Mouse (Mus musculus): ENCODE results near the gene Oprm1.
A peak's percentile ranks its signal among the peaks of the same experiment; 100 is the strongest.
"Not testable (repeated sequence)": the region's sequence is repeated elsewhere in the genome, so short reads cannot be mapped to it uniquely, and the experiment has no call there.

Oprm1 gene

DNA sequence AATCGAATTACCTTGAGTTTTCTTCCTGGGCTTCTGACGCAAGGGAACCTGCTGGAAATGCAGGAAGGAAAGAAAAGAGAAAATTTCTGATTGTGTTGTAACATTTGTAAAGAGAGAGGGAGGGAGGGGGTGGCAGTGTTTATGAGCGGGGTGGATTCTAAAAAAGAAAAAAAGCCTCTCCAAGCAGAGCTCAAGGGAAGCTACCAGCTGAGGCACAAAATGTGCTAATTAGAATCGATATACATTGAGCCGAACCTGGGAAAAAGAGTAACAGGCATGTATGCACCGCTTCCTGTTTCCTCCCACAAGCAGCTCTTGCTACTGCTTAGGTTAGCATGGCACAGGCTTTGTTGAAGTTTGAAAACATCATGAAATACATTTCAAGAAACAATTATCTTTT lies 221.9 kb downstream of the Oprm1 start:
- no peak for DNase-seq

DNA sequence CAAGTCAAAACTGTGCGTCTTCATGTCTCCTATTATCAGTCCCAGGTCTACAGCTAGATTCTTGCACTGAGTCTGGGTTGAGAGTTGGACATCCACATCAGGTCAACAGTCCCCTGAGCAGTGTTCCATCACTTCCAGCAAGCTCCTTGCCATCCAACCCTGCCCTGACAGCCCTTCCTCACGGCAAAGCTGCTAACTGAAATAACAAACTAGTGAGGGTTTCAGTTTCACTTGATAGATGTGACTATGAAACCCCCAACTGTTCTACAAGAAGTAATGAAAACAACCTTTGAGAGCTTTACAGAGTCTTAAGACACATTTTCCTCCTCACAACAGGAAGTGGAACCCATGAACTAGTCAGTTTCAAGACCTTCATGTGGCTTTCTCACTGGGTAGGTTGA lies 224.4 kb downstream of the Oprm1 start:
- peak; percentile 9 to 36 for DNase-seq

DNA sequence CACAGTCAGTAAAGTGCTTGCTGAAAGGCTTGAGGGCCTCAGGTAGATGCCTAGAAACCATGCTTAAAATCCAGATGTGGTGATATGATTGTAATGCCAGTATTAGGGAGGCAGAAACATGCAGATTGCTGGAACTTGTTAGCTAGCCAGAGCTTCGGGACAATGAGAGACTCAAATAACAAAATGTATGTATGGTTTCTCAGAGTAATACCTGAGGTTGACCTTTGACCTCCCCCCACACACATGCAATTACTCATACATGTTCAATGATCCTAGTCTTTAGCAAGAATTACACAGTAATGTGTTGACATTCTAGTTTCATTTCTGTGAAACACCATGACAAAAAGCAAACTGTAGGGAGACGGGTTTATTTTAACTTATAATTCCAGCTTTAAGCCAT lies 225.1 kb downstream of the Oprm1 start:
- DNase-seq, result no peak

- no peak for DNase-seq
Observed at GRCm38 (mm10) chr10:6986246-6986645, 227.9 kb downstream of the Oprm1 start.

DNA sequence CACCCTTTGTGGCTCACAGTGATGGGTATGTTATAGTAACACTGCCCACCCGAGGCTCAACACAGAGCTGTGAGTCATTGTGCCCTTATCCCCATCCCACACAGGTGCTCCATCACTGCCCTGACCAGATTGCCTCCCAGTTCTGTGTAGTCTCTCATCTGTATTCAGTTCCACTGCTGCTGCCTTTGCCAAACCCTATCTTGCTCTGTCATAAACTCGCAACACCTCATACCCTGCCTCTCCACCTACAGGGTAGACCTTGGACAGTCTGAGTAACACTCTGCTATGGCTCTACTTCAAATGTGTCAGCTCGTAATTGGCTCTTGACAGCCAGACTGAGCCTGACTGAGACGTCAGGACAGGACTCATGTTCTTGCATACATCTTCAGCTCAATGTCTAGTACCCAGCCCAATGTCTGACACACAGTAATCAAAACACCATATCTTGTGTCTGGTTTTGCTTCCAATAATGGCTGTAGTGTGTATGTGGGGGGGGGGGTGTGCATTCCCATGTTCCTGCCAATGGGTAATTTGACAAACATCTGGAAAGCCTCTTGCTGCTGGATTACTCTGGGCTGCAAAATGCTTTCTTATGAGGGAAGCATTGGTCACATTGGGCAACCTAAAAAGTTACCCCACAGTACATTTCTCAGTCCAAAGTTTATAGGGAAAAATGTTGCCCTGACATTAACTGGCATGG lies 229.2 kb downstream of the Oprm1 start:
- no peak for DNase-seq

- no peak for DNase-seq
Observed at GRCm38 (mm10) chr10:6988555-6988954, 230.2 kb downstream of the Oprm1 start.

GRCm38 (mm10) chr10:6996895-6997294 lies 238.6 kb downstream of the Oprm1 start:
- DNase-seq, result no peak

- no peak for DNase-seq
Observed at GRCm38 (mm10) chr10:6998576-6999250, 240.4 kb downstream of the Oprm1 start.

GRCm38 (mm10) chr10:6999355-6999754 lies 241.0 kb downstream of the Oprm1 start:
- DNase-seq, result no peak

- DNase-seq, result not testable (repeated sequence)
Observed at GRCm38 (mm10) chr10:7003898-7004297, 245.6 kb downstream of the Oprm1 start.

DNA sequence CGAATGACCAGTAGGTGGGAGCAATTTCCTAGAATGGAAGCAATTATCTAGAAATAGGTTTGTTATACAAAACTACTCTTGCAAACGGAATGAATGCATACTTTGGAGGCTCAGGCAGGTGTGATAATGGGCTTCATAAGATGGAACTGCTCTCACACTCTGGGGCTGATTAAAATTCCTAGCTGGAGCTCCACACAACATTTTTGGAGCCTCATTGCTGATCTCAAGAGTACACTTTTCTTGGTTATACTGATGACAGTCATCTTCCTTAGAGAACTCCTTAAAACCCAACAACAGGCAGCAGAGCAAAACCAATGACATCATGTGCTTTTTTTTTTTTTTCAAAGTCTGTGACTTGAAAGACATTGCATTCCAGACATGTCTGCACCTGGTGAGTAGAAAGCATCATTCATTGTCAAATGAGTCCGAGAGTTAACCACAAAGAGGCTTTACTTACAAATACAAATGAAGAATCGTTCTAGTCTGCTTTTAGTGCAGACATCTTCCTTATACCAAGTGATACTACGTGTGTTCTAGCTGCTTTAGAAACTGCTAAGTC lies 246.8 kb downstream of the Oprm1 start:
- no peak for DNase-seq

- DNase-seq, result no peak
Observed at GRCm38 (mm10) chr10:7010543-7010942, 252.2 kb downstream of the Oprm1 start.

GRCm38 (mm10) chr10:7015199-7015598 lies 256.9 kb downstream of the Oprm1 start:
- DNase-seq, result no peak

DNA sequence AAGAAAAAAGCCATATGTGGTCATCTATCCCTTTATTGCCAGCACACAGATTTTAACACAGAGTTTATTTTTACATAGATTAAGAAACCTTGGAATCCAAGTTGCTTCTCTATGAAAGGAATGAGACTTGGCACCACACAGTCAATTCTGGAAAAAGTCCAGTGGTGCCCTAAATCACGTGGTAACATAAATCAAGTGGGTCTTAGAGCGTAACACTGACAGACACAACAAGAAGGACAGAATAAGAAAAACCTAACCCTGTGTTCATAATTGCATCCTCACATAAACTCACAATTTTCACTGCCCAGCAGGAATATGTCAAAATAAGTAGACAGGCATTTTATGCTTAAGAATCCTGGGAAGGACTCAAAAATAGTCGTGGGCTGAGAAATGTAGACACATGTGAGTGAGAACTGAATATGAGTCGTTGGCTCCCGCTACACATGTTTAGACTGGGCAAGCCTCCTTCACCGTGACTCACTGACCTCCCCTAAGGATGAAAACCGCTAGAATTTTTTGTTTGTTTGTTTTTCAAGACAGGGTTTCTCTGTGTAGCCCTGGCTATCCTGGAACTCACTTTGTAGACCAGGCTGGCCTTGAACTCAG lies 261.6 kb downstream of the Oprm1 start:
- DNase-seq, result no peak

DNA sequence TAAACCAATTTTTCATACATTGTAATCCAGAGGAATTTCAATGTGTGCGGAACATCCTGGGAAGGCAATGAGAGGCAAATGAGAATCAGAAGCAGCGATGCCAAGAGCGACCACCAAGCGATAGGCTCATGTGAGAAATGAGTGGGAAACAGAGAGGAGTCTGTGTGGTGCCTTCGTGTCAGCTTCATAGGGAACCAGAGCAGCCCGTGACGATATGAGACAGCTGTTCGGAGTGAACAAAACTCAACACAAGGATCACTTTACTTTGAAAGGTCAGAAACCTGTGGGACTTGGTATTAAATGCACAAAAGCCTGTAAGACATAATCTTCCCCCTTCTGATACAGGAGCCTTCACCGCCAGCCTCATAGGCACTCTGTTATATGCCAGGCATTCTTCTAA lies 262.2 kb downstream of the Oprm1 start:
- DNase-seq, result no peak

DNA sequence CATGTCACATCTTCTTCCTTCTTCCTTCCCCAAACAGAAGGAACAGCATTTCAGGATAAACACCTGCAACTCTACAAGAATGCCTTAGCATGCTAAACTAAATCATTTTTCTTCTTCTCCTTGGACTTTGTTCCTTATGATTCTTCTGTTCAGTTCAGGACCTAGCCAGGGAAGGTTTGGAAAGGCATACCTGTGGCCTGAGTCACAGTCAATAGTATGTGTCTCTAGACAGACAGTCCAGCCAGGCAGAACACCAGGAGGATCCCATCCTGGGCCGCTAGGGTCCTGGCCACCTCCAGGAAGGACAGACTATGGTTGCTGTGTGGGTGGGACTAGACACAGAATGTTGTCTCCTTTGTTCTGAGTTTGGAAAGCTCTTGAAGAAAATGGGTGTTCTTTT lies 266.7 kb downstream of the Oprm1 start:
- no peak for DNase-seq

GRCm38 (mm10) chr10:7033459-7033858 lies 275.2 kb downstream of the Oprm1 start:
- no peak for DNase-seq

DNA sequence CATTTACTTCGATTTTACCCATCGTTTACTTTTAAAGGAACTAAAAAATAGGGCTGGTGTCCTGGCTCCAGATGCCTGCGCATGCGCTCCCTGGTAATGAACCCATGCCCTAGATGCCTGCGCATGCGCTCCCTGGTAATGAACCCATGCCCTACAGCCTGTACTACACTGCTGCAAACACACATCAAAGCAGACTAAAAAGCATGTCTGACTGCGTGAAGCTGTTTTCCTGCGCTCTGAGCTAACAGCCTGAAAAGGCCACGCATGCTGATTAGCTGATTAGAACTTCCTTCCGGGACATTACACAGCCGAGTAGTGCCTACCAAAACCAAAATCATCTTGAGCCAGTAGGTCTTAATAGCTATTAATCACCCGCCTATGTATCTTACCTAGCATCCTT lies 277.2 kb downstream of the Oprm1 start:
- no peak for DNase-seq

GRCm38 (mm10) chr10:7037194-7037593 lies 278.9 kb downstream of the Oprm1 start:
- no peak for DNase-seq

GRCm38 (mm10) chr10:7041032-7041431 lies 282.7 kb downstream of the Oprm1 start:
- DNase-seq, result no peak

DNA sequence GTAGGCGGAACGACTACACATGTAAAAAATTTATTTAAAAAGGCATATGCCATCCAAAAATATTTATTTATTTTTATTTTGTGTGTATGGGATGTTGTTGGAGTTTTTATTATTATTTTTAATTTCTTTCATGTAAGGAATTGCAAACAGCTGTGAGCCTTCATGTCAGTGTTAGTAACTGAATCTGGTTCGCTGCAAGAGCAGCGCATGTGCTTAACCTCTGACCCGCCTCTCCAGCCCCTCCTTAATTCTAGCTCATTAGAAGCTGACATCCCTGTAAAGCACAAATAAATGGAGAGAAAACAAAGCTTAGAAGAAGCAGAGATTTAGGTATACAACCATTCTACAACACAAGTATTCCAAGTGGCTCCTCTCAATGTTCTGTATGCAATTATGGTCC lies 285.6 kb downstream of the Oprm1 start:
- no peak for DNase-seq

DNA sequence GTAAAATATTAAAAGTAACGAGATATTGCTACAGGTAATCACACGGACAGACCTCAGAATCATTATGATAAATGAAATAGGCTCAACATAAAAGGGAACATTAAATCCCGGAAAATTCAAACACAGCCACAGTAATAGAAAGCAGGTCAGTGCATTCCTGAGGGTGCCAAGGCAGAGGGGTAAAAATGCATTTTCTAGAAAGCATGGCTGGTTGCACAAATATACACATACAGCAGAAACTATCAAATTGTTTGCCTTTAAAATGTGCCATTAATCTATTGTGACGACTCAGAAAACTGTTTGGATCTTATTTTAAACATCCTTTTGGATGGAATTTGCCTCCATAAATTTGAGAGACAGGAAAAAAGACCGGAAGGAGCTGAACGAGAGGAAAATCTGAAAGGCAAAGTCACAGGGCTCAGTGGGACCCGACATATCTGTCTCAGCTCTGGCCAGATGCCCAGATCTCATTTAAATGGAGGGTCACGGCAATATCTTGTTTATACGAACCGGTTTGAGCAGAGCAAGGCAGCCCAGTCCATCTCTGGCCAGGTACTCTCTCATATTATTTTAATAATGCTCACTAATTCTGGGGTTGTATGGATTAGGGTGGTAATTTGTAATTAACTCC lies 289.1 kb downstream of the Oprm1 start:
- DNase-seq, result no peak

DNA sequence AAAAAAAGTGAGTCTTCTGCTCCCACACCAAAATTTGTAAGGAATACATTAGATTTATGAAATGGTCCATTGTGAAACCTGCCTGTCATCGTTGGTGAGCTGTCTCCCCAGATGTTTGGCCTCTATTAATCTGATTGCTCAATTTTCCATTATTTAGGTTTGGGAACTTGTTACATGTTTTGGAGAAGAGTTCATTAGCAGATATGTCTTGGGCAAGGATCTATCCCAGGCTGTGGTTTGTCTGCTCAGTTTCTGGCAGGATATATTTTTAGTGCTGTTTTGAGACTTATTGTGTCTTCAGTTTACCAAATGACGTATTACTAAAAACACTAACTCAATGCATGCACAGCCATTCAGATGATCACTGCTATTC lies 289.6 kb downstream of the Oprm1 start:
- DNase-seq, result no peak

DNA sequence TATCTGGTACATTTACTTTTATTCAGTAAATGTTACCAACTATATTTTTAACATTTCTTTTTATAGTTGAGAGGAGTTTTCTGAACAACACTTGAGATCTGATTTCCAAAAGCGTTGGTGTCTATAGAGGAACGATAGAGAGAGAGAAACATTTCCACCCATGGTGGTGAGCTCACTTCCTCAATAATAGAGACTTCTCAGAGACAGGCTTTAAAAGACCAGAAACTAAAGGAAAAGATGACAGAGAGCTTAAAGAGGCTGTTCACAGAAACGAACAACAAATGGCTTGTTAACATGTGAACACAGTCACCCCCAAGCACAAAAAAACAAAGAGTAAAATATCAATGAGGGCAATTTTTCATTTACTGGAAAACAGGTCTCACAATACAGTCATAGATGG lies 291.6 kb downstream of the Oprm1 start:
- DNase-seq, result no peak
